Mouse (Mus musculus): Measurements from ENCODE around the gene N4bp1. TPM values are rescaled to one million over a fixed set of nuclear protein-coding genes. Genes with fewer than 3 reads are reported as not detected.

The N4bp1 gene
- total RNA-seq (2021): 10 to 100 TPM; 13.0 to 14.6 TPM
- long read RNA-seq, experiment 1, full-length matches to known transcripts: 1 of 3 reads
- long read RNA-seq, experiment 1, partial matches to known transcripts: 2 of 3 reads
- long read RNA-seq, experiment 1, other reads (novel, unspliced or antisense): 0 of 3 reads
- long read RNA-seq, experiment 2, full-length matches to known transcripts: 9 of 11 reads
- long read RNA-seq, experiment 2, partial matches to known transcripts: 0 of 11 reads
- long read RNA-seq, experiment 2, other reads (novel, unspliced or antisense): 2 of 11 reads

- intact Hi-C loops (cut with DNase I; ENCODE audit: low total_unique reads): no loop called here
- peak; percentile 95 for DNase-seq
Observed at GRCm38 (mm10) chr8:86884489-86885463, at the start of gene N4bp1. Gene N4bp1 (minus strand): TSS chr8:86885258.

- intact Hi-C loops (cut with DNase I; ENCODE audit: low total_unique reads): loop anchor here (5.0 kb wide), 1 partner anchor 602 kb away; no protein-coding TSS in a partner anchor
- DNase-seq: no peak
Observed at GRCm38 (mm10) chr8:86934841-86935240, 49.8 kb upstream of the N4bp1 start.

GRCm38 (mm10) chr8:86934393-86934792, 49.3 kb upstream of the N4bp1 start:
- no peak for DNase-seq
- intact Hi-C loops (cut with DNase I; ENCODE audit: low total_unique reads): no loop called here

GRCm38 (mm10) chr8:86933898-86934297, 48.8 kb upstream of the N4bp1 start:
- DNase-seq: peak; percentile 20
- intact Hi-C loops (cut with DNase I; ENCODE audit: low total_unique reads): no loop called here

GRCm38 (mm10) chr8:86926237-86926636, 41.2 kb upstream of the N4bp1 start:
- no peak for DNase-seq
- intact Hi-C loops (cut with DNase I; ENCODE audit: low total_unique reads): no loop called here

- no peak for DNase-seq
- intact Hi-C loops (cut with DNase I; ENCODE audit: low total_unique reads): no loop called here
Observed at GRCm38 (mm10) chr8:86923219-86923835, 38.3 kb upstream of the N4bp1 start.

- intact Hi-C loops (cut with DNase I; ENCODE audit: low total_unique reads): no loop called here
- DNase-seq: no peak
Observed at GRCm38 (mm10) chr8:86922673-86923072, 37.6 kb upstream of the N4bp1 start.

- intact Hi-C loops (cut with DNase I; ENCODE audit: low total_unique reads): no loop called here
- no peak for DNase-seq
Observed at GRCm38 (mm10) chr8:86922141-86922540, 37.1 kb upstream of the N4bp1 start.

GRCm38 (mm10) chr8:86920996-86921395, 35.9 kb upstream of the N4bp1 start:
- intact Hi-C loops (cut with DNase I; ENCODE audit: low total_unique reads): no loop called here
- no peak for DNase-seq

- DNase-seq: no peak
- intact Hi-C loops (cut with DNase I; ENCODE audit: low total_unique reads): no loop called here
Observed at GRCm38 (mm10) chr8:86920455-86920854, 35.4 kb upstream of the N4bp1 start.

GRCm38 (mm10) chr8:86920024-86920423, 35.0 kb upstream of the N4bp1 start:
- intact Hi-C loops (cut with DNase I; ENCODE audit: low total_unique reads): no loop called here
- no peak for DNase-seq

- intact Hi-C loops (cut with DNase I; ENCODE audit: low total_unique reads): no loop called here
- DNase-seq: no peak
Observed at GRCm38 (mm10) chr8:86919262-86919661, 34.2 kb upstream of the N4bp1 start.

- intact Hi-C loops (cut with DNase I; ENCODE audit: low total_unique reads): no loop called here
Observed at GRCm38 (mm10) chr8:86918093-86918492, 33.0 kb upstream of the N4bp1 start.

GRCm38 (mm10) chr8:86917689-86918088, 32.6 kb upstream of the N4bp1 start:
- no peak for DNase-seq
- intact Hi-C loops (cut with DNase I; ENCODE audit: low total_unique reads): no loop called here

More at GRCm38 (mm10) chr8:86918093-86918492, 33.0 kb upstream of the N4bp1 start:
- no peak for DNase-seq

- DNase-seq: no peak
- intact Hi-C loops (cut with DNase I; ENCODE audit: low total_unique reads): no loop called here
Observed at GRCm38 (mm10) chr8:86916369-86916768, 31.3 kb upstream of the N4bp1 start.

GRCm38 (mm10) chr8:86911136-86911535, 26.1 kb upstream of the N4bp1 start:
- intact Hi-C loops (cut with DNase I; ENCODE audit: low total_unique reads): no loop called here
- DNase-seq: no peak

GRCm38 (mm10) chr8:86910250-86910649, 25.2 kb upstream of the N4bp1 start:
- intact Hi-C loops (cut with DNase I; ENCODE audit: low total_unique reads): no loop called here
- no peak for DNase-seq

- intact Hi-C loops (cut with DNase I; ENCODE audit: low total_unique reads): loop anchor here (5.0 to 10.0 kb wide), 2 partner anchors 64 to 1206 kb away; partner anchors contain the start of gene Neto2
- DNase-seq: peak; percentile 69
Observed at GRCm38 (mm10) chr8:86908536-86908935, 23.5 kb upstream of the N4bp1 start.

- no peak for DNase-seq
- intact Hi-C loops (cut with DNase I; ENCODE audit: low total_unique reads): loop anchor here (5.0 to 10.0 kb wide), 3 partner anchors 60 to 1203 kb away; partner anchors contain the start of gene Neto2
Observed at GRCm38 (mm10) chr8:86904911-86905310, 19.9 kb upstream of the N4bp1 start.

GRCm38 (mm10) chr8:86903104-86903503, 18.0 kb upstream of the N4bp1 start:
- peak; percentile 74 for DNase-seq
- intact Hi-C loops (cut with DNase I; ENCODE audit: low total_unique reads): loop anchor here (5.0 to 10.0 kb wide), 2 partner anchors 58 to 96 kb away; no protein-coding TSS in a partner anchor

Measured in gastrocnemius, postnatal 14 days (tissue).